Mouse (Mus musculus) lung, adult 18-20 months (tissue): Measurements from ENCODE around the gene Hoxa11.

Experiments
- DNase-seq, 2 experiments: peaks; one replicate each; pipeline ENCODE4 v3.0.0; 2022; ENCODE audit warnings: mixed read lengths in 2 of 2

Gene Hoxa11

DNA sequence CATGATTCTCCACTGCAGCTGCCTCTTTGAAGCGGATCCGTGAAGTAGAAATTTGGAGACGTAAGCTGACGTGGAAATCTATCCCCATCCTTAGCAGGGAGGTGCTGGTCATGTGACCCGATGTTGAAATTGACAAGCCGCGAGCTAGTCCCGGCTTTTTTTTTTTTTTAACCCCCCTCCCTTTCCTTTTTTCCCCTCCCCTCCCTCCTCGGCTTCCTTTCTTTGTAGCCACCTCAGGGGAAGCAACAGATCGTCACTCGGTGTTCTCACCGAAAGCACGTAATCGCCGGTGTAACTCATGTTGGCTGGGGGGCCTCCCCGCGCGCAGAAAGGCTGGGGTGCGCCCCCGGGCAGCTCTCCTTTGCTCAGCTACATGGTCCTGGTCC is at the start of gene Hoxa11:
Gene Hoxa11 (minus strand): TSS at position 54 of the 386 bp plus-strand sequence.
- no peak for DNase-seq

DNA sequence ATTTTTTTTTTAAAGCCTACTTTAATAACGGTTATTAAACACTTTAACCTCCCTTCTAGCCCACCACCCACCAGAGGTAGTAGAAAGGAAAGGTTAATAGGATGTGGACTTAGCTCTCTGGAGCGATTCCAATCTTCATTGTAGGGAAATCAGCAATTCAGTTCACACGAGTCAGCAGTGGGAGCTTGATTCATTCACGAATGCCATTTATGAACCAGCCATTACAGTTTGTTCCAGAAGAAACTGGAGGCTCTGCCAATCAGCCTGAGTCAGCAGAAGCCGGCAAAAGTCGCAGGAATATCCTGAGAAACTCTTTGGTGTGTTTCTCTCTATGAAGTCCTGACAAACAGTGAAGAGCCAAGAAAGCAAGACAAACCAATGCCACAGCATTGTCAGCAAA is 49.0 kb upstream of the Hoxa11 start:
- no peak for DNase-seq

DNA sequence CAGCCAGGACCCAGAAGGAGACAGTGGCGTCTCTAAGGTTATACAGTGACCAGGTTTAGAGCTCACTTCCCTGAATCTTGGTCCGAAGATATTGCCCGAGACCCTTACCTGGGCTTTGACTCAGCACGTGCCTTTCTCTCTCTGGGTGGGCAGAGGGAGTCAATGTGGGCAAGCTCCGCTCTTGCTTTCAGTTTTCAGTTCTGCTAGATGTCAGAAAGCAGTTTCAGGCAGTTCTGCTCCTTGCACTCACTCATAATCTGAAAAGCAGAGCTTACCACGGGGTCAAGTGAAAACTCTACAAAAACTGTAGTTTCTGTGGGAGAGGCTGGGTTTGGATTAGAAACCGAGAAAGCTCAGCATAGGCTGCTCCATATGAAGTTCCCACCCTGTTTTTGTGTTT is 46.7 kb upstream of the Hoxa11 start:
- no peak for DNase-seq

DNA sequence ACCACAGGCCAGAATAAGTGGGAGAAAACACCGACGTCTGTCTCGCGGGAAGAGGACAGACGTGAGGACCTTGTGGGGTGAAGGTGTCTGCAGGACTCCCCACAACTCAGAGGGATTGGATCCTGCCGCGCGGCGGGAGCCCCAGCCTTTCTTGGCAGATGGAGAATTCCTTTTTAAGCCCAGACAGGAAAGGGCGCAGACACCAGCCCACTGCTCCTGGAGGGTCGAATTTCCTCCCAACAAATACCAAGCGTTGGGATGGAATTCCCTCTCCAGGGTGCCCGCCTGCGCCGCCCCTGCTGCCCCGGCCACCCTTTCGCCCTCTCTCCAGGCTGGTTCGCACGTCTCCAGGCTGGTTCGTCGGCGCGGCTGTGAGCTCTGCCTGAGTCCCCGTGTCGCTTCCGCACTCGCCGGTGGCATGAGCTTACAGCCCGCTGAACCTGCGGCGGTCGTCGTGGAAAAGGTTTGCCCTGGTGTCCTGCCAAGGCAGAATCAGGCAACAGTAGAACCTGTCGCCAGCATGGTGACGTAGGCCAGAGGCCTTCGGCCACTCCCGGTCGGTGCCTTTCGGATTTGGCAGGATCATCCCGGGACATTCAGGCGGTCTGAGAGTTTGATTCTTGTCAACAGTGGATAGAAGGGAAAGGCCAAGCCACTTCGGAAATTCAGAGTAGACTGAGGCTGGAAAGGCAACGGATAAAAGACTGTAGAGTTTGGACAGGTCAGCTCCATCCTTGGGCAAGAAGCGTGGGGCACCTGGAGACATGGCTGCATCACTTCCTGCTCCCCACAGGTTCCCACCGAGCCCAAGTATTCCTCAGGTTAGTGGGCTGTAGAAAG is 45.6 kb upstream of the Hoxa11 start:
- no peak for DNase-seq

DNA sequence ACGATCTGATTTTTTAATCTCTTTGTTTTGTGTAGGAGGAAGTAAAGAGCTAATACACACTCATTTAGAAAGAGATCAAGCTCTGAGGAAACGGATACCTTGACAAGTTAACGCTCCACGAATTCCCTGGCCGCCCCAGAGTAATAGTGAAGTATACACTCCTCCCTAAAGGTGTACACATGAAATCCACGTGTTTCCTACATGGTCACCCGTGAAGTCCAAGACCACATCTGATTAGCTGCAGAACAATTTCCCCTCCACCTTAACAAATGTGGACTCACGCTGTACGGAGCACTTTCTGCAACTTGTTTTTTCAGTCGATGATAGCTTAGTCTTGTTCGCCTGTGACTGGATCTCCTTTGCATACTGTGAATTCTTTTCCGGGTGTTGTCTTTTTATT is 44.6 kb upstream of the Hoxa11 start:
- no peak for DNase-seq

DNA sequence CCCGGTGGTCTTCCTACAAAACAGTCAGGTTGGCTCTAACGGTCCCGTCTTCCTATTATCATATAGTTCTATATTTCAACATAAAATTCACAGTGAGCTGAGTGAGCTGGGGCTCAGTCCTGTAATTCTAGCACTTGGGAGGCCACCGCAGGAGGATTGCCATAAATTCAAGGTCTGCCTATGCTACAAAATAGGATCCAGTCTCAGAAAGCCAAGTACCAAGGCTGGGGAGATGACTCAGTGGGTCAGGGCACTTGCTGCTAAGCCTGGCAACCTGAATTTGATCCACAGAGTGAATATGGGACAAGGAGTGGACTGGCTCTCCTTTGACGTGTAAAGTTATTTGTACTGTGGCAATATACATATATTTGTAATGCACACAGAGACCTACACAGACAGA is 38.3 kb upstream of the Hoxa11 start:
- no peak for DNase-seq

DNA sequence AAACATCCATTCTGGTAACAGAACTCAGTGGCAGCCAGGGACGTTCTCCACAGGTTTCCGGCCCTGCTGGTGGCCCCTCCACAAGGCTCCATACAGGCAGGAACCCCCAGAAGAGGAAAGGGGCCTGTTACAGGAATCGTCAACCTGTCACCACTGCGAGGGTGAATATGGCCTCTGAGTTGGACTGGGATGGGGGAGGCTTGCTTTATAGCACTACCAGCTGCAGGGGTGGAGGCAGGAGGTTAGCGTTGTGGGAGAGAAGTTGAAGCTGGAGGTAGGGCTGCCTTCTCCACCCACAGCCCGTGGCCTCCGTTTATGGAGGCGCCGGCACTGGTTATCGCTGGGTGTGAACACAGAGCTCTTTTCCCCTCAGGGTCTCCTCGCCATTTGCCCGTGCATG is 35.5 kb upstream of the Hoxa11 start:
- DNase-seq, result no peak

DNA sequence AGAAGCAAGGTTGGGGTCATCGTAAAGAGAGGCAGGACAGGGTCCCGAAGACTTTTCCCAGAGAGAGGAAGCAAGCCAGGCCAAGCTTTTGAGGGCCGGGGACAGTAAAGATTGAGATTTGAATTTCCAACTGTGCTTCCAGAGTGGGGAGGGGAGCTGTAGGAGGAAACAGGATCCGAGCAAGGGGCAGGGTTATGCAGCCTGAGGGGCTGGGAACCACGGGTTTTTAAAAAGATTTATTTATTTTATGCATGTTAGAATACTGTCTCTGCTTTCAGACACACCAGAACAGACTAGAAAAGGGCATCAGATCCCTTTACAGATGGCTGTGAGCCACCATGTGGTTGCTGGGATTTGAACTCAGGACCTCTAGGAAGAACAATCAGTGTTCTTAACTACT is 31.3 kb upstream of the Hoxa11 start:
- DNase-seq, result no peak

DNA sequence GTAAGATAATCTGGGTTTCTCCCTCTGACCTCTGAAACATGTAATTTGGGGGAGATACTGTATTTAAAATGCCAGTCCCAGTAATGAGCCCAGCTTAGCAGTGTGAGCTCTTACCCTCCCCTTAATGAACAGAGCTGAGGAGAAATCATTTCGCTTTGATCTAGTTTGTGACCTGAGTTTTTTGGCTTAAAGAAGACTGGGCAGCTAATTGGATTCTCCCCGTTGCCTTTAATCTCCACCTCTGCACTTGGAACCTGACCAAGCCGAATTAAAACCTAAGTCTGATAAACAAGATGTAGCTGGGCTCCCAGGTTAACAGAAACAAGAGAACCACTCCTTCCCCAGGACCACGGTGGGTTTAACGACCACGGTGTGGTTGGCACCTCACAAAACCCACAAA is 30.8 kb upstream of the Hoxa11 start:
- DNase-seq, result no peak

DNA sequence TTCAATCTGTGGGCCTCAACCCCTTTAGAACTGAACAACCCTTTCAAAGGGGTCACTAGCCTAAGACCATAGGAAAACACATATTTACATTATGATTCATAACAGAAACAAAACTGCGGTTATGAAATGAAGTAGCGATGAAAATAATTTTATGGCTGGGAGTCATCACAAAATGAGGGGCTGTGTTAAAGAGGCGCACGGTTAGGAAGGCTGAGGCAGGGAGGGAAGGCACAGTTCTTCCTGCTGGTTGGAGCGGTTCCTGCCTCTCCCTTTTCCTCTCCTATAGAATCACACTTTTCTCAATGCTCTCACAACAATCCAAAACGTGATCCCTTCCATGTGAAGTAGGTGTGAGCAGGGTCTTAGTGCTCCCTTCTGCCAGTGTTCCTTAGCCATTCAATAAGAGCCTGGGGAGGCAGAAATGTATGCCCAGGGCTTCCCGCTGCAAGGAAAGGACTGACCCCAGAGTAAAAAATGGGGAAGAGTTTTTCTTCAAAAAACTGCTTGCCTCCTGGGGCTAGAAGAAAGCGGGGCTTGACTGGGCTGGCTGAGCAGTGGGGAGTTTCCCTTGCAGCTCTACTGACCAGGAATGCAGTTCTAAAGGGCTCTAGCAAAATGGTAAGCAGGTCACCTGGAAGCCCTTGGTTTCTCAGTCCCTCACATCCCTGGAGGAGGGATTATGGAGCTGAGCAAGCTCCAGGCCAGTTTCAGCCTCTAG is 30.1 kb upstream of the Hoxa11 start:
- DNase-seq, result no peak

DNA sequence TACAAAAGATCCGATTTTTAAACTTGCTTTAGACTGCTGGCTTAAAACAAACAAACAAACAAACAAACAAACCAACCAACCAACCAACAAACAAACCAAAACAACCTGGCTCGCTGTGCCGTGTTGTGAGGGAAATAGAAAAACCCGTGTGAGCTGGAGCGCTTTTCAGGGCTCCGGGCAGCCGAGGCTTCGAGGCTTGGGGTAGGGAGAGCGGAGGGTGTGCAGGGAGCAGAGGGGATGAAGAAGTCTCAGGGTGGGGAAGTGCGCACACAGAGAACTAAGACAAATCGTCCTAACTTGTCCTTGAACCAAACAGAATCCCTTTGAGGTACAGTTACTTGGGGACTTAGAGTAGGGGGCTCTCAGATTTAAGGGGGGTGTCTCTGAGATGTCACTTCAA is 29.0 kb upstream of the Hoxa11 start:
- no peak for DNase-seq

DNA sequence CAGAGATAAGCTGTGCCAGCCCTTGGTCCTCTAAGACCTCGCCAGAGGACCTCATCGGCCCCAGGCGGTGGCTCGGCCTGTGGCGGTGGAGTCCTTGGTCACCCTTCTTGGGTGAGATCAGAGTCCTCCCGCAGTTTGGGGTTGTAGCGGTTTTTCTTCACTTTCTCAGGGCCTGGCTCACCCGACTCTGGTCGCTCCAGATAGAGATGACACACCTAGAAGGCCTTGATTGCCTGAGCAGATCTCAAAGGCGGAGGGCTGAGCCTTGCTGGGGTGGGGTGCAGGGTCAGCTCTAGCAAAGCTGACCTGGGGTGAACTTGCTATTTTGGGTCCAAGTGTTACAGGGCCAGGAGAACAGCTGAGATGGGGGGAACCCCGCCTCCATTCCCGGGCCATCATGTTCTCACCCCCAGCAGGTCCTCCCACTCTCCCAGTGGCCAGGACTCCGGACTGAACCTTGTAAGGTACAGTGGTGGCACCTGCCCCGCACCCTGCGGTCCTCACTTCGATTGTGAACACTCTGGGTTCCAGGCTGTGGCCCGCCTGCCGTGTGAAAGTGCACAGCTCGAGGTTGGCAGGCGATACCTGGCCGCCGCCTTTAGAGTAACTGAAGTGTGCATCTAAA is 28.2 kb upstream of the Hoxa11 start:
- no peak for DNase-seq

DNA sequence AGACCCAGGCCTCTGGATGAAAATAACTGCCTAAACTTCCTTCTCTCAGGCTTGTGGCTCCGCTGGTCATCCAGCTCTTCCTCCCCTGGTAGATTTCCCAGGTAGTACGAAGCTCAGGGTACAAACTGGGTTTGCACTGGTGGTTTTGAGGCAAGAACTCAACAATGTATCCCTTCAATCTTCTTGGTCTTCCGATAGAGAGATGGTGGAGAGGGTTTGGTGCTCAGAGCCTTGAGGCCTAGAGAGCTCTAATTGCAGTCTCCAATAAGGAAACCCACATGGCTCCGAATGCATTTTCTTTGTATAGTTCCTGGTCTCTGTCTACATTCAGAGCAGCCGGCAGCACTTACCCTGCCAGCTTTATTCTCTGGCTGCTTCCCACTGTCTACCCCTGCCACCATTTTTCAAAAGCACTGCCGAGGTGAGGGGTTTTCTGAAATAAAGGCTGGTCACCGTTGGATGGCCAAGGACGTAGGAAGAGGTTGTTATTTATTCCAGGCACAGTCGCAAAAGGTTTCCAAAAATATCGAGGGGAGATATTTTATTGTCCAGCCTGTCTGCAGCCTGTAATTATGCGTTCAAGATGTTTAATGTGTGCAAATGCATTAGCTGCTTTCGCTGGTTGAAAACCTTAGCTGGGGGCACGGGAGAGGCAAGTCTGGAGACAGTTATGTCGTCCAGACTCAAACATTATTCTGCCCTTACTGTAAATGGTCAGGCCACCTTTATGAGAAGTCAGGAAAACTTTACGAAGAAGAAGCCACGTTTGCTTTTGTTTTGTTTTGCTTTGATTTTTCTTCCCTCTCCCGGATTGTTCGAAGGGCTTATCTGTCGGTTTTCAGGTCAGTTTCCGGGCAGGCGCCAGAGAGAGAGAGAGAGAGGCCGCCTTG is 27.4 kb upstream of the Hoxa11 start:
- DNase-seq, result no peak

DNA sequence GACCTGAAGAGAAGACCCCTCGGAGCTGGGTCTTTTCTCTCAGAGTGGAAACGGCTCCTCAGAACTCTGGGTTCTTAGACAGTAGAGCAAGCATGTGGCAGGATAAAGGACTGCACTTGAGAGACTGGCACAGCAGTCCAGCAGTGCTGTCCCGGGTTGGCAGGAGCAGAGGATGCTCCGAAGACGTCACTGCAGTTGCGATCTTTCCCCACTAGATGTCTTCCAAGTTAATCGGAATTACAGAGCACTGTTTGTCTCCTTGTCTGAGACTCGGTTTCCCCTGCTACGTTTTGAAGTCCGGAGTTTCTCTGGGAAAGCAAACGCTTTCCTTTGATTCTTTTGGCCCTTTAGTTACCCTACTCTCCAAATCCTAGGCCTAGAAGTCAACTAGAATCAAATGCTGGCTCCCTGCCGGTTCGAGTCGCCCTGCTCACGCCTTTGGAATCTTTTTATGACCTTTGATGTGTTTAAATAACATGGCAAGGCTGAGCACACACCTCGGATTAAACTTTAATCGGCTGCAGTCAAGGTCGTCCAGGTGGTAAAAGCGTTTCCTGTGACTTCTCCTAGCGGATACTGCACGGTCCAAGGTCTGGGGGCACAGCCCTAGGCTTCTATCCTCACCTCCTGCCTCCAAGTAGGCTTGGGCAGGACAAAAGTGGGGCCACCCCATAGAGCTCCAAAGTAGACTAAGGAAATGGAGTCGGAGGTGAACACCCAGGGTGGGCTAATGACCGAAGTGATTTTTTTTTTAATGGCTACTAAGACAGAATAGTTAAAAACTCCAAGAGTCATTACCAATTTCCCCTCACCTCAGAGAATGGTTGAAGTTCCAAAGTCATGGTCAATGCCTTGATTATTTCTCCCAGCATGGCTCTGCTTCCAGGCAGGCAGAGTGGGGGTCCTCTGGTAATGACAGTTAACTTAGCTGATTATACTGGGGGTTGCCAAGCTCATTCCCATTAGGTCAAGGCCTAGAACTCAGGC is 25.2 kb upstream of the Hoxa11 start:
- peak in 1 of 2 experiments; percentile 54 for DNase-seq

DNA sequence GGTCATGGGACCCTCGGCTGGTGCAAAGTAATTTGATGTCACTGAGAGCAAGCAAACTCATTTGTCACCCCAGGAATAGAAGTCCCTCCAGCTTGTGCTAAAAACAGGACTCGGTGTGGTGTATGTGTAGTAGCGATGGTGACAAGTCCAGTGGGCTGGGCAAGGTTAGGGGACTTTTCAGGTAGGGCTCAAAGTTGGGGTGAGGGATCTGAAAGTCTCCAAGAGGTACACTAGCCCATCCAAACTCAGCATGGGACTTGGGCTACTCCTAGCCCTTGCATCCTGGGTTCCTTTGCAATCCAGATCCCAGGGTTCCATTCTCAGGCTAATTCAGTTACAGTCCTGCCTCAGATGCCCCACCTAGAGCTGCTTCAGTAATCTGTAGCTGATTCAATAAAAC is 23.1 kb upstream of the Hoxa11 start:
- DNase-seq, result no peak

DNA sequence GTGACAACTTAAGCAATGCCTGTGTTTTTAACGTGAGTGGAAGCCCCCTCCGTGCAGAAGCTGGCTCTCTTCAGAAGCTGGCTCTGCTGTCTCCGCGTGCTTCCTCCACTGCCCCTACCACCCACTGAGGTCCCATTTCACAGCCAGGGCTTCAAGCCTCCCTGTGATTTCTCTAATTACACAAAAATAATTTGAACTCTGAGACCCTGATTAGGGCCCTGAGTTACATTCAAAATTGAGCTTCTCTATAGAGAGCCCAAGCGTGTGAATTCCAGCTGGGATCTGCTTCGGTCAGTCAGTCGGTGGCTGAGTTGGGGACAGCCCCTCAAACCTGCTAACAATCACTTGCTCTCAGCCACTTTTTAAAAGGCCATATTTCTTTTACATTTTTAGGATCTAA is 22.7 kb upstream of the Hoxa11 start:
- DNase-seq, result no peak

DNA sequence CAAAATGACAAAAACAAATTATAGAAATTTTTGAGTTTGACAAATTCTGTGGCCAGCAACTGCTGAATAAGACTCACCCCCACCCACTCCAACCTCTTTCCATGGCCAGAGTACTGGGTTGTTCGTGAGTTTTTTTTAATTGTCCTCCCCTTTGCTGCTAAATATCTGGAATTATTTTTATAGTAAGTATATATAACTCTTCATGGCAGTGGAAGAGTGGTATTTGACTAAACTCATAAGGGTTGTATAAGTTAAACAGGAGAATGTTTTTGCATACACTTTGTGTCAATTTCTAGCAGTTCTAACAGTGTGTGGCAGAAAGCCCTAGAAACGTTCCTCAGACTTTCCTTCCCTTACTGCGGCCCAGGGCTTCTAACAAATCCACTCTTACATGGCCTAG is 22.1 kb upstream of the Hoxa11 start:
- no peak for DNase-seq

DNA sequence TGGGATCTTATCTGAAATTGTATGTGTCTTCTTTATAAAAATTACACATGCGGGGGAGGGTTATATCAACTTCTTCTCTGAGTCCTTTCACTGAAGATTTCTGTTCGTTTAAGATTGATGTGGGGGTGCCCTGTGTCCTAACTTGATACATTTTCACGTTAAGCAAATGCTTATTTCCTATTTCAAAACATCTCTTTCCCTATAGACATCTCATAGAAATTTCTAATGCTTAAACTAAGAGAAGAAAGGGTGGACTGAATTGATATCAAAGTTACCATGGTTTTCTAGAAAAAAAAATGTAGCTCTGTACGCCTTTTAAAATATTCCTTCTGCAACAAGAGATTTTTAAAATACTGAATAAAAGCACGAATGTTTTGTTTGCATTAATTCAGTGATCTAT is 21.6 kb upstream of the Hoxa11 start:
- DNase-seq, result no peak

DNA sequence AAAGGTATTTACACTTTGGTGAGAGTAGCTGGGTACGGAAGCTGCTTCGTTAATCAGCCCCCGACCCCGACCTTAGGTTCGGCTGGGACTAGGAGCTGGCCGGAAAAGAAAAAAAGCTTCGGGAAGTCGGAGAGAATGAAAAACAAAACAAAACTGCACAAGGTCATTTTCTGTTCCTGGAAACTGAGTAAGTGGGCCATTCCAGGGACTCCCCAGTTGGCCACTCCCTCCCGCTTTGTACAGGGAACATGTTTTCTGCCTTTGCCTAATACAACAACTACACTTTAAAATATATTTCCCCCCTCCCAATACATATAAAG is 21.0 kb upstream of the Hoxa11 start:
- no peak for DNase-seq

DNA sequence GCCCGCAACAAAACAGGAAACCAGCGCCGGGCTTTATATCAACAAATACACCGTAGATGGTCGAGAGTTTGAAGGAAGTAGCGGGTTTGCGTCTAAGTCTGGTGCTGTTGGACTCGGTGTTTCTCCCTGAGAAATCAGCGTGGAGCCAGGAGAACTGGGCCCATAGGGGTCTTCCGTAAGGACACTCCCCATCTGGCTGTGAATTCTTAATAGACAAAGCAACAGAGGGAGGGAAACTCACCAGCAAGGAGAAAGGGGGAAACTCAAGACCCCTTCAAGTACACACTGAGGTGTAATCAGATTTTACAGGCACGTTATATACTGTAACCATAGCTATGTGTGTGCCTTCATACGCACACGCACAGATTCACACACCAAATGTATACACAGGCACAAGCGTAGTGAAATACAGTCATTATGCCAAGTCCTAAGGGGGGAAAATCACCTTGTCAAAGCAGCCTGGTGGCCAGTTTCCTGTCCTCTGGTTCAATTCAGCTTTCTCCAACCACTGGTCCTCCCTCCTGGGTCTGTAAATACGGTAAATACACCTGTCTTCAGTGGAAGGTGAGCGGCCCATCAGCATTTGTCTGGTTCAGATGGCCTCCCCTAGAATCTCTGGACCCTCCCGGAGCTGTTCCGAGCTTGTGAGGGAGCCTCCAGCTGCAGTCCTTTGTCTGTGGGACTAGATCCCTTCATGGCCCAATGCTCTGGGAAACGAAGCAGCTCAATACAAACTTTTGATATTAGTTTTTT is 20.5 kb upstream of the Hoxa11 start:
- no peak for DNase-seq

DNA sequence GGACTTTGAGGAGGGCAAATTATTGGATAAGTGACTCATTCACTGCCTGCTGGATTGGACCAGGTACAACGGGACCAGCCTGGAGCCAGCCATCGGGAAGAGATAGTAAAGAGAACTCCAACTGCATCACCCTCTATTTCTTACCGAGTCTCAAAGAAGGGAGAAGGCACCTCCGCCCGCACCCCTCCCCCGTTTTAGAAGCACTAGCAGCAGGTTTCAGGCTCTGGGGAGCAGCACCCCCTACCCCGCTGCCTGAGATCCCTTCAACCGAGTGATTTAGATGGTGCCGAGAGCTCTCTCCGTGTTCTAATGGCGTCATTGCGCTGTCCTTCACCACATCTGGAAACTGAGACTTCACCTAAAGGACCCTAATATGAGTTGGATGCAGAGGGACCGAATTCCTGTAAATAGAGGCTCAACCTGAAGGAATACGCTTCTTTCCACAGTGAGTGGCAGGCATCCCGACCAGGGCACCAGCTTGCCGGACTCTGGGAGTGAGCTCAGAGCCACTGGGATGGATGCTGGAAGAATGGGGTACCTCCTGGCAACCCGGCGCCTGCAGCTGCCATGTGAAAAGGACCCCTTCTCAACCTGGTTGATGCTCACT is 19.8 kb upstream of the Hoxa11 start:
- DNase-seq, result no peak
